Mouse (Mus musculus) midbrain, embryonic 16.5 days (tissue): ENCODE data around the gene Gpr65. TPM values are rescaled to one million over a fixed set of nuclear protein-coding genes. Genes with fewer than 3 reads are reported as not detected.

Experiments used
- polyA plus RNA-seq: library from polyadenylated mRNA; unstranded; fragments of >200 nt; fragmentation: Nextera tagmentation; extraction: Ambion mirVana; gene quantifications from 2 replicates; pipeline ENCODE4 v1.2.1, GENCODE M21; 2015

Gpr65 gene
- polyA plus RNA-seq, 1 experiment from 2014 or later: 0.31 TPM

Other genes with a start within 250 kb of the Gpr65 start
- 12.6 and 12.7 TPM in 2 replicates for gene Galc, start 9.2 kb upstream of the Gpr65 start, polyA plus RNA-seq